Mouse (Mus musculus): Measurements from ENCODE around the gene Arhgap35. TPM values are rescaled to one million over a fixed set of nuclear protein-coding genes. Genes with fewer than 3 reads are reported as not detected.
A peak's percentile ranks its signal among the peaks of the same experiment; 100 is the strongest.

Gene Arhgap35
- polyA plus RNA-seq, 1 experiment from 2014 or later = 10.3 TPM

DNA sequence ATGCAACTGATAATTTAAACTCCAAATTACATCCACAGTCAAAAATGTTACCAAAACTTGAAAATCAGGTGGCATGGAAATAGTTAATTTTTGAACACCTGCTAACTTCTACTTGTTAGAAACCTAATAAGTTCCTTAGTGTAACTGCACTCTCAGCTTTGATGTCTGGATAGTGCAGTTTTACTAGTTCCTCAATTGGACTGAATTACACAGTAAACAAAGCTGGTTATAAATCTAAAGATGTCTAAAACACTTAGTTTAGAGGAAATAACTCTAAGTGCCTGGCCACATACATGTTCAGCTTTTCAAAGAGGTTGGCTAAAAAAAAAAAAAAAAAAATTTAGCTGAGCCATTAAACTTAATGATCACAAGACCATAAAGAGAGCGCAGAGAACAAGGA lies 43.6 kb downstream of the Arhgap35 start:
- TF ChIP-seq CTCF (IDR thresholded peaks at IDR 0.05; ENCODE audit: low read depth) = no peak
- Histone ChIP-seq H3K27me3 (ENCODE audit: insufficient read depth, low read length) (no peaks in the 10 kb centered on the region), H3K36me3 (ENCODE audit: insufficient read depth, low read length) (no peaks in the 10 kb centered on the region), H3K4me2 (ENCODE audit: low read length) (no peak overlapping the region), H3K27ac (no peak overlapping the region), H3K9ac (ENCODE audit: low read depth, low read length) (no peak overlapping the region), H3K4me3 (replicated peaks; ENCODE audit: low read depth, low read length) (no peak overlapping the region), H3K4me1 (replicated peaks; ENCODE audit: insufficient read depth, low read length) (peaks cover 20% of the 10 kb centered on the region; the same call in 1 of the 2 replicates), H3K9me3 (replicated peaks; ENCODE audit: low read length) (no peaks in the 10 kb centered on the region)
- DNase-seq (ENCODE audit: low spot score) (peak; percentile 64), ATAC-seq (replicated peaks; ENCODE audit: low FRiP score, low read depth) (no peak)
- WGBS = 29% methylated on average over 1 of the region's 1 CpGs

DNA sequence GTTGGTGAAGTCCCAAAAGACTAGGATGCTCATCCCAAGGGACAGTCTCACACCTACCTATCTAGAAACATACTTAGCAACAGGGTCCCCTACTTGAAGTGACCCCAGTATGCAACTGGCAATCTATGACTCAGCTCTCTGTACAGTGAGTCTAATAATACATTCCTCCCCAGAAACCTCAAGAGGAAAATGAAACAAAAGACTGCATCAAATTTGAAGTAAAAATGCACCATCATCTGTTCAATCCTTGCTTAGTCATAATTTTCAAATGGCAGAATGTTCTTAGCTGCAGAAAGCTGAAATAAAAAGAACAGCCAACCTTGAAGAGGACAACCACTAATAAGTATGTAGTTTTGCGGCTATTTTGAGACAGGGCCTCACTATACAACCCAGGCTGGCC lies 44.1 kb downstream of the Arhgap35 start:
- TF ChIP-seq CTCF (IDR thresholded peaks at IDR 0.05; ENCODE audit: low read depth) = no peak
- no peak for ATAC-seq (replicated peaks; ENCODE audit: low FRiP score, low read depth)

DNA sequence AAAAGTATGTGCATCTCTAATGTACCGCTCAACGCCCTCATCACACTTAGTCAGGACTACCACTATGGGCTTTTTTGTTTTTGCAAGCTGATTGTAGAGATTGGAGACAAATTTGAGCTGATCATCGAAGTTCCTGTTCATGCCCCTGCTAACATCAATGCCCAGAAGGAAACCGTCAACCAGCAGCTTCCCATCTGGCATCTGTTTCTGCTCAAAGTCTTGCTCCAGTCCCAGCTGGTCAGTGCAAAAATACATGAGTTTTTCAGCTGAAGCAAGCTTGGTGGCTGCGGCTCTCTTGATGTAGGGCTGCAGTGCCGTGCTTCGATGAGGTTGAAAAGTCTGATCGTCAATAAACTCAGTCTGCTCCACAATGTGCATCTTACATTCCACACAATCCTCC lies 50.3 kb downstream of the Arhgap35 start:
- H3K4me3 ChIP-seq (replicated peaks; ENCODE audit: low read depth, low read length) = no peak overlapping the region
- 86% methylated on average over 8 of the region's 8 CpGs for WGBS
- no peak for DNase-seq (ENCODE audit: low spot score)
- peaks cover 43% of the 10 kb centered on the region for H3K36me3 ChIP-seq (ENCODE audit: insufficient read depth, low read length)
- no peak overlapping the region for H3K27ac ChIP-seq
- H3K9ac ChIP-seq (ENCODE audit: low read depth, low read length) = no peak overlapping the region
- no peak overlapping the region for H3K4me2 ChIP-seq (ENCODE audit: low read length)
- no peaks in the 10 kb centered on the region for H3K27me3 ChIP-seq (ENCODE audit: insufficient read depth, low read length)
- H3K4me1 ChIP-seq (replicated peaks; ENCODE audit: insufficient read depth, low read length) = 0 out of 2 replicates have a peak, but pooled peaks cover 3% of the 10 kb centered on the region
- ATAC-seq (replicated peaks; ENCODE audit: low FRiP score, low read depth) = no peak
- no peak for TF ChIP-seq CTCF (IDR thresholded peaks at IDR 0.05; ENCODE audit: low read depth)
- H3K9me3 ChIP-seq (replicated peaks; ENCODE audit: low read length) = no peaks in the 10 kb centered on the region

More for the DNA sequence above, 44.1 kb downstream of the Arhgap35 start:
- Histone ChIP-seq H3K27ac (no peak overlapping the region), H3K9me3 (replicated peaks; ENCODE audit: low read length) (no peaks in the 10 kb centered on the region), H3K9ac (ENCODE audit: low read depth, low read length) (no peak overlapping the region), H3K4me2 (ENCODE audit: low read length) (no peak overlapping the region), H3K4me1 (replicated peaks; ENCODE audit: insufficient read depth, low read length) (peaks cover 20% of the 10 kb centered on the region; the same call in 1 of the 2 replicates), H3K27me3 (ENCODE audit: insufficient read depth, low read length) (no peaks in the 10 kb centered on the region), H3K36me3 (ENCODE audit: insufficient read depth, low read length) (no peaks in the 10 kb centered on the region), H3K4me3 (replicated peaks; ENCODE audit: low read depth, low read length) (no peak overlapping the region)
- no peak for DNase-seq (ENCODE audit: low spot score)
- 68% methylated on average over 1 of the region's 1 CpGs for WGBS

DNA sequence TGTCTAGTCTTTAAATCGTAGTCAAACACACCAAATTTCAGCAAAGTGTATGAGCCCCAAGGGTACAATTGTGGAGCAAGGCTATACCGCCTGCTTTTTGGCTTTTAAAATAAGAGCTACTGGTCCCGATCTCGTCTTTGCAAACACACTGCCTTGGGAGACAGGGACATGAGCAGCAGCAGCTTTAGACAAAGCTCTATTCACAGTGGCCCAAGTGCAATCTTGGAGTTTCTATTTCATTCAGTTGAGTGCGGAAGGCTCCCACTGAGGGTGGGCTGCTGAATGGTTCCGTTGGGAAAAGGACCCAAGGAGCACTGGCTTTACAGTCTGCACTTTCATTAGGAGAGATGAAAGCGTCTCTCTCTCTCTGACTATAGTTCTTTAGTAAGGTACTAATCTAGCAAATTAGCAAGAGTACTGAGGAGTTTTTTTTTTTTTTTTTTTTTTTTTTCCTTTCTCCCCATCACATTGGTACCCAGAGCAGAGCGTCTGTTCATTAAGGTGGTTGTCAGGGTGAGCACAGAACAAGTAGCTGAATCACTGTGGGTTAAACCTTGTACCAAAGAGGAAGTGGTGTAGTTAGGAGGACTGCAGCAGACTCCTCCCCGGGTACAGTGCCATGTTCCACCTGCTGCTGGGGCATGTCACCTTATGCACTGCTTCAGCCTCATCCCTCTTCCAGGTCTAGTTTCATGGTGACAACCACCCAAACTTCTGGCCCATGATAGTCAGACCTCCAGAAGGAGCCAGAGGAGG lies 56.8 kb downstream of the Arhgap35 start:
- Histone ChIP-seq H3K27me3 (ENCODE audit: insufficient read depth, low read length) (no peaks in the 10 kb centered on the region), H3K4me2 (ENCODE audit: low read length) (no peak overlapping the region), H3K27ac (no peak overlapping the region), H3K36me3 (ENCODE audit: insufficient read depth, low read length) (peaks cover 23% of the 10 kb centered on the region), H3K4me1 (replicated peaks; ENCODE audit: insufficient read depth, low read length) (no peaks in the 10 kb centered on the region), H3K9me3 (replicated peaks; ENCODE audit: low read length) (no peaks in the 10 kb centered on the region), H3K9ac (ENCODE audit: low read depth, low read length) (no peak overlapping the region), H3K4me3 (replicated peaks; ENCODE audit: low read depth, low read length) (no peak overlapping the region)
- ATAC-seq (replicated peaks; ENCODE audit: low FRiP score, low read depth) = no peak
- 81% methylated on average over 9 of the region's 9 CpGs for WGBS
- TF ChIP-seq CTCF (IDR thresholded peaks at IDR 0.05; ENCODE audit: low read depth) = no peak
- no peak for DNase-seq (ENCODE audit: low spot score)

DNA sequence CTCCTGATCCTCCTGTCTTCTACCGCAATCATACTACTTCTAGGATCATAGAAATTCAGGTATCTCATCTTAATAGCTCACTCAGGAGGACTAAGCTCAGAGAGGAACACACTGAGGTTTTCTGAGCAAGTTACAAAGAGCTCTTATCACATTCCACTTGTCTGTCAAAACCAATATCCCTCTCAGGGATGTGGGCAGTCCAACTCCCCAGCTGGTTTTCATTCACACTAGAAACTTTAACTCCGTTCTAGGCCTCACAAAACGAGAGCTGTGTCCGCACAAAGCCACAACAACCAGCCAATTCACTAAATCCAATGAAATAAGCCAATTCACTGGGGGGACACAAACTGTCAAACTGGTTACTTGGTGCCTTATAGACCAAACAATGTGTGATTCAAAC lies 57.5 kb downstream of the Arhgap35 start:
- Histone ChIP-seq H3K36me3 (ENCODE audit: insufficient read depth, low read length) (peaks cover 16% of the 10 kb centered on the region), H3K9me3 (replicated peaks; ENCODE audit: low read length) (no peaks in the 10 kb centered on the region), H3K4me3 (replicated peaks; ENCODE audit: low read depth, low read length) (no peak overlapping the region), H3K27me3 (ENCODE audit: insufficient read depth, low read length) (no peaks in the 10 kb centered on the region), H3K4me1 (replicated peaks; ENCODE audit: insufficient read depth, low read length) (no peaks in the 10 kb centered on the region), H3K4me2 (ENCODE audit: low read length) (no peak overlapping the region), H3K27ac (no peak overlapping the region), H3K9ac (ENCODE audit: low read depth, low read length) (no peak overlapping the region)
- no peak for TF ChIP-seq CTCF (IDR thresholded peaks at IDR 0.05; ENCODE audit: low read depth)
- ATAC-seq (replicated peaks; ENCODE audit: low FRiP score, low read depth) (no peak), DNase-seq (ENCODE audit: low spot score) (no peak)
- 76% methylated on average over 4 of the region's 4 CpGs for WGBS

DNA sequence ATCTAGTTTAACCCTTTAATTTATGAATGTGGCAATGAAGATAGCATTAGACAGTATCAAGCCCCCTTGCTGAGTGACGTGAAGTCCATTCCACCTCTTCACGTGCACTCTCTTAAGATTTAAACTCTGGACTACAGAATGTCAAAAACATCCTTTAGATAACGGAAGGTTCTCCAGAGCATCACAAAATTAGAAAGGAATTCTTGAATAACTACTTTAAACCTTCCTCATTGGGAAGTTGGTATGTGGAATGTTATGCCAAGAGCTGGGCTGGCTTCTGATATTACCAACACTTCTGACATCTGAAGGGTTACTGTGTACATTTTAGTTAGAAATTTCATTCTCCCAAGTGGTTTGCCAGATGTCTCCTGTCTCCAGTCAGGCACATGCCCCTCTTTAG lies 60.6 kb downstream of the Arhgap35 start:
- no peak for ATAC-seq (replicated peaks; ENCODE audit: low FRiP score, low read depth)

More for the DNA sequence above, 60.6 kb downstream of the Arhgap35 start:
- Histone ChIP-seq H3K4me3 (replicated peaks; ENCODE audit: low read depth, low read length) (no peak overlapping the region), H3K36me3 (ENCODE audit: insufficient read depth, low read length) (no peaks in the 10 kb centered on the region), H3K27ac (no peak overlapping the region), H3K27me3 (ENCODE audit: insufficient read depth, low read length) (no peaks in the 10 kb centered on the region), H3K9ac (ENCODE audit: low read depth, low read length) (no peak overlapping the region), H3K9me3 (replicated peaks; ENCODE audit: low read length) (no peaks in the 10 kb centered on the region), H3K4me1 (replicated peaks; ENCODE audit: insufficient read depth, low read length) (no peaks in the 10 kb centered on the region), H3K4me2 (ENCODE audit: low read length) (no peak overlapping the region)
- DNase-seq (ENCODE audit: low spot score) = no peak
- 77% methylated on average over 3 of the region's 3 CpGs for WGBS
- no peak for TF ChIP-seq CTCF (IDR thresholded peaks at IDR 0.05; ENCODE audit: low read depth)

Data from kidney, postnatal 0 days (tissue).